Mouse (Mus musculus) bone marrow macrophage, adult 2 months (primary cell): ENCODE data around the gene Slc7a8.

Experiments used
- CTCF ChIP-seq: IDR thresholded peaks from 2 replicates; pipeline ENCODE4 v1.5.1; 2012; ENCODE audit warnings: low read depth, mild to moderate bottlenecking, low read length, moderate library complexity
- POLR2A ChIP-seq: IDR thresholded peaks from 2 replicates; pipeline ENCODE4 v1.6.1; 2012; ENCODE audit warnings: mild to moderate bottlenecking, low read depth, low read length, borderline replicate concordance

DNA sequence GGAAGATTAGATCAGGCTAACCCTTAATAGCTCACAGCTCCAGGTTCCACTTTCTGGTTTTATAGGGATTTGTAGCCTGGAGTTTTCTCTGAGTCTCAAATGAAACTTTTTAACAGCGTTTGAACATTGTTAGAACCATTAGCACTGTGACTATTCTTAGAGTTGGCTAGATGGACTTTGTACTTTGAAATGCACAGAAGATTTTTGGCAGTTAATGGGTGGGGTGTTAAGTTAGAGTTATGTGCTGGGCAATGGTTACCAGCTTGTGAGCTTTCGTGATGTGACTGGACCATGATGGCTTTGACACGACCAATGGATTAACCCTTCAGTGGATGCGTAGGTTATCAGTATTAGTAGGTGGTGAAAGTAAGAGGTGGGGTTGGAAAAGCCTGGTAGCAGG lies 24.4 kb upstream of the Slc7a8 start:
- TF ChIP-seq CTCF (no peak), POLR2A (no peak)
